Mouse (Mus musculus): ENCODE results near the gene Ugt1a6b. TPM values are rescaled to one million over a fixed set of nuclear protein-coding genes. Genes with fewer than 3 reads are reported as not detected.

The Ugt1a6b gene
- polyA plus RNA-seq, 1 experiment from 2014 or later = 1.0 TPM

DNA sequence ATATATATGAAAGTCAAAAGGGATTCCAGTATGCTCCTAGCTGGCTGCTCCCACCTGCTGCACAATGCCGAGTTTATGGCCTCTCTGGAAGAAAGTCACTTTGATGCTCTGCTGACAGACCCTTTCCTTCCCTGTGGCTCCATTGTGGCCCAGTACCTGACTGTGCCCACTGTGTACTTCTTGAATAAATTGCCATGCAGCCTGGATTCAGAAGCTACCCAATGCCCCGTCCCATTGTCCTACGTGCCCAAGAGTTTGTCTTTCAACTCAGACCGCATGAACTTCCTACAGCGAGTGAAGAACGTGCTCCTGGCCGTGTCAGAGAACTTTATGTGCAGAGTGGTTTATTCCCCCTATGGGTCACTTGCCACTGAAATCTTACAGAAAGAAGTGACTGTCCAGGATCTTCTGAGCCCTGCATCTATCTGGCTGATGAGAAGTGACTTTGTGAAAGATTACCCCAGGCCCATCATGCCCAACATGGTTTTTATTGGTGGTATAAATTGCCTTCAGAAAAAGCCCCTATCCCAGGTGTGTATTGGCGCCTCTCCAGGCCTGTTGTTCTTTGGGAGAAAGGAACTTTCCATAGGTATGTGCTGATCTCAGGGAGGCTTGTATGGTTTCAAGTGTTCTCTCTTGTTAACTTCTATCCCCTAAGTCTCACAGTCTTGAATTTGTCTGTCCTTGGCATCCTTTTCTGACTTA lies 109.4 kb downstream of the Ugt1a6b start:
- H3K4me1 ChIP-seq = no peaks in the 10 kb centered on the region
- no peak overlapping the region for H3K4me3 ChIP-seq
- H3K9me3 ChIP-seq (replicated peaks) = peaks cover 59% of the 10 kb centered on the region
- H3K4me2 ChIP-seq (replicated peaks) = no peak overlapping the region
- H3K36me3 ChIP-seq = no peaks in the 10 kb centered on the region
- H3K27ac ChIP-seq = no peak overlapping the region
- WGBS = 62% methylated on average over 8 of the region's 8 CpGs
- H3K27me3 ChIP-seq = no peaks in the 10 kb centered on the region
- ATAC-seq (ENCODE audit: low FRiP score) = peak; percentile 24; the same call in 1 of the 2 replicates
- H3K9ac ChIP-seq = no peak overlapping the region

GRCm38 (mm10) chr1:88213061-88213460 lies 110.0 kb downstream of the Ugt1a6b start:
- Histone ChIP-seq H3K36me3 (no peaks in the 10 kb centered on the region), H3K4me2 (replicated peaks) (no peak overlapping the region), H3K27ac (no peak overlapping the region), H3K9me3 (replicated peaks) (peaks cover 61% of the 10 kb centered on the region), H3K27me3 (no peaks in the 10 kb centered on the region), H3K4me1 (no peaks in the 10 kb centered on the region), H3K9ac (no peak overlapping the region), H3K4me3 (no peak overlapping the region)
- 0 out of 2 replicates have a peak, but pooled peaks have one; percentile 3 for ATAC-seq (ENCODE audit: low FRiP score)
- 78% methylated on average over 1 of the region's 1 CpGs for WGBS

DNA sequence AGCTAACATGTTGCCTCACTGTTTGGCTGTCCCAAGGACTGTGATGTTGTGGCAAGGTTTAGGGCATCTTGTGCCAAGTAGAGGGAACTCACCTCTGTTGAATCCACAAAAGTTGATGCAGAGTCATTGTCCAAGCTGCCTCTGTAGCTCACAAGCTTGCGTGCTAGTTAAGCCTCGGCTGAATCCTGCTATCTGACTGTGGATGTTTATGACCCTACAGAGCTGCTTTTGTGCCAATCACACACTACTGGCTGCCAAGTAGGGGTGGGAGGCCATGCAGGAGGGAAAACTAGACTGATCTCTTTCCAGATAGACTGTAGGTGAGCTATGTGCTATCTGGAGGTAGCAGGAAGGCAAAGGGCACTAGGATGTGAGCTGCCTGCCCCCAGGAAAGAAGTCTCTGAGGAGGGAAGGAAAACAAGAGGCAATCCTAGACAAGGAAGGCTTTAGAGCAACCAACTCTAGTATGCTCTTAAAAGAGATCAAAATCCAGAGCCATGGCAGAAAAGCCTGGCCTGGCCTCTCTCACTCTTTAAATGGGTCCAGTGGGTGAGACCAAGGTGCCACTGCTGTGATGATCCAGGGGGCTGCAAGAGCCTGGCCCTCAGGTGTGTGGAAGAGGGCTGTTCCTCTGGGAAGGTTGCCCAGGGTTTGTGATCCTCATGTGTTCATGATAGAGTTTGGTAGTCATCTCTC lies 110.9 kb downstream of the Ugt1a6b start:
- Histone ChIP-seq H3K27me3 (no peaks in the 10 kb centered on the region), H3K4me3 (no peak overlapping the region), H3K36me3 (no peaks in the 10 kb centered on the region), H3K27ac (no peak overlapping the region), H3K9ac (no peak overlapping the region), H3K4me1 (no peaks in the 10 kb centered on the region), H3K9me3 (replicated peaks) (peaks cover 61% of the 10 kb centered on the region), H3K4me2 (replicated peaks) (no peak overlapping the region)
- 86% methylated on average over 2 of the region's 2 CpGs for WGBS
- no peak for ATAC-seq (ENCODE audit: low FRiP score)

GRCm38 (mm10) chr1:88214462-88214952 lies 111.5 kb downstream of the Ugt1a6b start:
- no peak overlapping the region for H3K27ac ChIP-seq
- no peak overlapping the region for H3K4me2 ChIP-seq (replicated peaks)
- H3K4me3 ChIP-seq = no peak overlapping the region
- no peaks in the 10 kb centered on the region for H3K4me1 ChIP-seq
- WGBS = 81% methylated on average over 2 of the region's 2 CpGs
- no peaks in the 10 kb centered on the region for H3K27me3 ChIP-seq
- ATAC-seq (ENCODE audit: low FRiP score) = no peak
- no peak overlapping the region for H3K9ac ChIP-seq
- peaks cover 61% of the 10 kb centered on the region for H3K9me3 ChIP-seq (replicated peaks)
- H3K36me3 ChIP-seq = no peaks in the 10 kb centered on the region

GRCm38 (mm10) chr1:88215466-88216380 lies 112.7 kb downstream of the Ugt1a6b start:
- H3K4me3 ChIP-seq = no peak overlapping the region
- H3K9me3 ChIP-seq (replicated peaks) = peaks cover 61% of the 10 kb centered on the region
- H3K4me1 ChIP-seq = no peaks in the 10 kb centered on the region
- no peak overlapping the region for H3K9ac ChIP-seq
- H3K27me3 ChIP-seq = no peaks in the 10 kb centered on the region
- H3K36me3 ChIP-seq = no peaks in the 10 kb centered on the region
- no peak overlapping the region for H3K27ac ChIP-seq
- H3K4me2 ChIP-seq (replicated peaks) = no peak overlapping the region
- no peak for ATAC-seq (ENCODE audit: low FRiP score)
- 72% methylated on average over 10 of the region's 10 CpGs for WGBS

DNA sequence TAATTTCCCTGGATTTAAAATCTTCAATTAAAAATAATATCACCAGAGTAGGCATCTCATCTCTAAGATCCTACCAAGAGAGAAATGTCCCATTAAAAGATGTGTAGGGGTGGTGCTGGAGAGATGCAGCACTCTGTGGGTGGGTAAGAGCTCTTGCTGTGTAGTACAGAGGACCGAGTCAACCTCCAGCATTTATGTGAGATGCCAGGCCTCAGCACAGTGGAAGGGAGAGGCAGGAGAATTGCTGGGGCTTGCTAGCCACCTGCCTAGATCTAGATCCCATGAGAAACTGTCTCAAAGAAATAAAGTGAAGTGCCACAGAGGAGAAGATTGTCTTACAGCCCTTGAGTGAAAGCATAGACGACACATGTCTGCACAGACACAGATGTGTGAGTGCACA lies 113.5 kb downstream of the Ugt1a6b start:
- no peak for ATAC-seq (ENCODE audit: low FRiP score)
- Histone ChIP-seq H3K4me2 (replicated peaks) (no peak overlapping the region), H3K4me1 (no peaks in the 10 kb centered on the region), H3K27ac (no peak overlapping the region), H3K27me3 (no peaks in the 10 kb centered on the region), H3K4me3 (no peak overlapping the region), H3K9ac (no peak overlapping the region), H3K36me3 (no peaks in the 10 kb centered on the region), H3K9me3 (replicated peaks) (peaks cover 58% of the 10 kb centered on the region)
- 62% methylated on average over 2 of the region's 2 CpGs for WGBS

GRCm38 (mm10) chr1:88217144-88217543 lies 114.1 kb downstream of the Ugt1a6b start:
- no peak overlapping the region for H3K27ac ChIP-seq
- no peaks in the 10 kb centered on the region for H3K27me3 ChIP-seq
- H3K36me3 ChIP-seq = no peaks in the 10 kb centered on the region
- 65% methylated on average over 2 of the region's 2 CpGs for whole genome bisulfite sequencing
- H3K9me3 ChIP-seq (replicated peaks) = peaks cover 54% of the 10 kb centered on the region
- no peak for ATAC-seq (ENCODE audit: low FRiP score)
- no peaks in the 10 kb centered on the region for H3K4me1 ChIP-seq
- no peak overlapping the region for H3K4me2 ChIP-seq (replicated peaks)
- no peak overlapping the region for H3K4me3 ChIP-seq
- H3K9ac ChIP-seq = no peak overlapping the region

GRCm38 (mm10) chr1:88217576-88217975 lies 114.5 kb downstream of the Ugt1a6b start:
- H3K4me2 ChIP-seq (replicated peaks) = no peak overlapping the region
- H3K4me1 ChIP-seq = no peaks in the 10 kb centered on the region
- H3K9ac ChIP-seq = no peak overlapping the region
- no peak overlapping the region for H3K27ac ChIP-seq
- no peak for ATAC-seq (ENCODE audit: low FRiP score)
- no peak overlapping the region for H3K4me3 ChIP-seq
- no peaks in the 10 kb centered on the region for H3K36me3 ChIP-seq
- H3K9me3 ChIP-seq (replicated peaks) = peaks cover 52% of the 10 kb centered on the region
- no peaks in the 10 kb centered on the region for H3K27me3 ChIP-seq
- 41% methylated on average over 3 of the region's 3 CpGs for WGBS

DNA sequence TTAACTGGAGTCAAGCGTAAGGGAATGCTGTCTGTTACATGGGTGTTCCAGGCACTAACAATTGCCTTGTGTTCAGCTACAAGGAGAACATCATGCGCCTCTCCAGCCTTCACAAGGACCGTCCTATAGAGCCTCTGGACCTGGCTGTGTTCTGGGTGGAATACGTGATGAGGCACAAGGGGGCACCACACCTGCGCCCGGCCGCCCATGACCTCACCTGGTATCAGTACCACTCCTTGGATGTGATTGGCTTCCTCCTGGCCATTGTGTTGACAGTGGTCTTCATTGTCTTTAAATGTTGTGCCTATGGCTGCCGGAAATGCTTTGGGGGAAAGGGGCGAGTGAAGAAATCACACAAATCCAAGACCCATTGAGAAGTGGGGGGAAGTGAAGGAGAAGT lies 115.0 kb downstream of the Ugt1a6b start:
- H3K9ac ChIP-seq = no peak overlapping the region
- 77% methylated on average over 9 of the region's 9 CpGs for WGBS
- ATAC-seq (ENCODE audit: low FRiP score) = no peak
- H3K4me3 ChIP-seq = no peak overlapping the region
- no peak overlapping the region for H3K27ac ChIP-seq
- no peaks in the 10 kb centered on the region for H3K27me3 ChIP-seq
- no peaks in the 10 kb centered on the region for H3K36me3 ChIP-seq
- H3K4me1 ChIP-seq = no peaks in the 10 kb centered on the region
- no peak overlapping the region for H3K4me2 ChIP-seq (replicated peaks)
- peaks cover 47% of the 10 kb centered on the region for H3K9me3 ChIP-seq (replicated peaks)

DNA sequence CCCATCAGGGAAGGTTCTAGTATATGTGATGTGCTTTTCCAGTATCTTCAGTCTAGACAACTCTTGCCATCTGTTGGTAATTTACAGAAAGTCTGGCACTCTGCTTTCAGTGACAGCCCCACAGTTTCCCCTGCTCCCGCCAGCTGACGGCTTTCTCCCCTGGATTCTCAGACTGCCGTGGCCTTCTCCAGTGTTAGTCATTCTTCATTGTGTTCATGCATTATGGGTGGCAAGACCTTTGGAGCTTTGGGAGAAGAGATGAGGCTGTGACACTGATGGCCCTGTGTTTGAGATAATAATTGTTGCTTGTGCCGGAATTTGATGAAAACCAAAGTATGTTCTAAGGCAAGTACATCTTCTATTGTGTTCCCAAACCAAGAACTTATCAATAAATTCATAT lies 115.5 kb downstream of the Ugt1a6b start:
- H3K27me3 ChIP-seq = no peaks in the 10 kb centered on the region
- H3K36me3 ChIP-seq = no peaks in the 10 kb centered on the region
- H3K4me2 ChIP-seq (replicated peaks) = no peak overlapping the region
- H3K4me3 ChIP-seq = no peak overlapping the region
- ATAC-seq (ENCODE audit: low FRiP score) = no peak
- H3K4me1 ChIP-seq = no peaks in the 10 kb centered on the region
- H3K9me3 ChIP-seq (replicated peaks) = peaks cover 41% of the 10 kb centered on the region
- 47% methylated on average over 4 of the region's 4 CpGs for WGBS
- H3K9ac ChIP-seq = no peak overlapping the region
- no peak overlapping the region for H3K27ac ChIP-seq

DNA sequence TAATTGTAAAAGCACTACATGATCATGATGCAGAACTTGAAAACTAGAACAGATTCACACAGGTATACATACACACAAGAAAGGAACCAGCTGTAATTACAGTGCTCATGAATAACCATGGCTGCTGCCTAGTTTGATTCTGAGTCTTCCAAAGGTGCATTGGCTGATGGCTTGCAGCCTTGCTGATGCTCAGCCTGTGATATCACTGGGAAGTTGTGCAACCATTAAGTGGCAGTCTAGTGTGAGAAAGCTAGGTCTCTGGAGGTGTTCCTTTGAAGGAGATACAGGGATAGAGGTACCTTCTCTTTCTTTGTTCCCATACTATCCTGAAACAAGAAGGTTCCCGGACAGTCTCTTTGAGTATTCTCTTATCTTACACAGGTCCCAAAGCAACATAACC lies 116.0 kb downstream of the Ugt1a6b start:
- 18% methylated on average over 1 of the region's 1 CpGs for WGBS
- H3K9ac ChIP-seq = no peak overlapping the region
- H3K4me1 ChIP-seq = no peaks in the 10 kb centered on the region
- no peak overlapping the region for H3K4me2 ChIP-seq (replicated peaks)
- no peaks in the 10 kb centered on the region for H3K36me3 ChIP-seq
- H3K27ac ChIP-seq = no peak overlapping the region
- peaks cover 37% of the 10 kb centered on the region for H3K9me3 ChIP-seq (replicated peaks)
- no peaks in the 10 kb centered on the region for H3K27me3 ChIP-seq
- no peak for ATAC-seq (ENCODE audit: low FRiP score)
- no peak overlapping the region for H3K4me3 ChIP-seq

DNA sequence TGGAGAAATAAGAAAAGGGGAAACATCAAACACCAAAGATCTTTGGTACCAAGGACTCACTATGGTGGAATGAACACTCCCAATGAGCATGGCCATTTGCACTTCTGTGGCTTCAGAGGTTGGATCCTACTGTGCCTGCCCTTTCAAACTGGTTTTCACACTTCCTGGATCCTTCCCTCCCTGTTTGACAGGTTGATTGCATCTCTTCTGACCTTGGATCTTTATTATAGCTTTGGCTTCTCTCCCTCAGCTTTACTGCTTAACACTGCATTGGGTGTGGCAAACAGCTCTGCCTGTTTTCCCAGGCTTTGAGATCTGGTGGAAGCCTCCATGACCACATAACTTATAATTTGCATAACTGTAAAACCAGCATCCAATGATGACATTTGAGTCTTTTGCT lies 117.3 kb downstream of the Ugt1a6b start:
- Histone ChIP-seq H3K27ac (no peak overlapping the region), H3K27me3 (no peaks in the 10 kb centered on the region), H3K9ac (no peak overlapping the region), H3K4me2 (replicated peaks) (no peak overlapping the region), H3K36me3 (no peaks in the 10 kb centered on the region), H3K4me3 (no peak overlapping the region), H3K9me3 (replicated peaks) (peaks cover 27% of the 10 kb centered on the region), H3K4me1 (no peaks in the 10 kb centered on the region)
- no peak for ATAC-seq (ENCODE audit: low FRiP score)
